Mouse (Mus musculus) brain, embryonic 14.5 days (tissue): Measurements from ENCODE around the gene Apoc4.

Source experiments
- CTCF ChIP-seq: fragments of 200-500 bp; IDR thresholded peaks from 2 replicates; pipeline ENCODE4 v1.5.1; 2012; ENCODE audit warnings: inconsistent platforms, mild to moderate bottlenecking, moderate library complexity, borderline replicate concordance; ENCODE audit not compliant: insufficient read depth, insufficient read length; ENCODE audit errors: extremely low read depth
- POLR2A ChIP-seq: fragments of 200-500 bp; IDR thresholded peaks from 2 replicates; pipeline ENCODE4 v1.6.1; 2012; ENCODE audit warnings: mild to moderate bottlenecking, inconsistent platforms, borderline replicate concordance; ENCODE audit not compliant: poor library complexity, insufficient read depth, insufficient read length, severe bottlenecking; ENCODE audit errors: extremely low read depth

DNA sequence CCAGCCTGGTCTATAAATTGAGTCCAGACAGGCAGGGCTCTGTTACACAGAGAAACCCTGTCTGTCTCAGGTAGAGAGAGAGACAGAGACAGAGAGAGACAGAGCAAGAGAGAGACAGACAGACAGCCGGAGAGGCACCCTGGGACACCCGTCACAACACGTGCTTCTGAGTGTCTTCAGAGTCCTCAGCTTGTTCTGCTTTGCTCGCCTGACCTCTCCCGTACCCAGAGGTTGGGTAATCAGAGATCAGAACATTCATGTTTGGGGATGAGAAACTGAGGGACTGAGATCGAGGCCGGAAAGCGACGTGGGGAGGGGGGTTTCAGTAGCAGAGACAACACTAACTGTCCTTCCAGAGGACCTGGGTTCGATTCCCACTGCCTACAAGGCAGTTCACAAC is 5.5 kb downstream of the Apoc4 start:
- no peak for TF ChIP-seq CTCF
- no peak for TF ChIP-seq POLR2A
